Mouse (Mus musculus) testis, adult 2 months (tissue): ENCODE data around the gene Gm39566. TPM values are rescaled to one million over a fixed set of nuclear protein-coding genes. Genes with fewer than 3 reads are reported as not detected.

Experiments used
- H3K27ac ChIP-seq: fragments of 200-500 bp; 2 replicates; pipeline ENCODE4 v1.5.1; 2012; ENCODE audit warnings: low read depth, low read length; ENCODE audit not compliant: control insufficient read depth, insufficient read depth
- H3K27me3 ChIP-seq: fragments of 200-500 bp; 2 replicates; pipeline ENCODE4 v1.6.1; 2012; ENCODE audit warnings: mild to moderate bottlenecking, low read length, moderate library complexity; ENCODE audit not compliant: control insufficient read depth, insufficient read depth
- H3K36me3 ChIP-seq: fragments of 200-500 bp; 2 replicates; pipeline ENCODE4 v1.6.1; 2012; ENCODE audit warnings: mild to moderate bottlenecking, low read length; ENCODE audit not compliant: control insufficient read depth, insufficient read depth
- H3K4me1 ChIP-seq: fragments of 200-500 bp; 2 replicates; pipeline ENCODE4 v1.6.1; 2012; ENCODE audit warnings: low read length; ENCODE audit not compliant: control insufficient read depth, insufficient read depth
- H3K4me3 ChIP-seq: fragments of 200-500 bp; 2 replicates; pipeline ENCODE4 v1.5.1; 2012; ENCODE audit warnings: low read depth, mild to moderate bottlenecking, low read length, moderate library complexity, mixed read lengths; ENCODE audit not compliant: control insufficient read depth
- CTCF ChIP-seq: fragments of 200-500 bp; IDR thresholded peaks from 2 replicates; pipeline ENCODE4 v1.5.1; 2012; ENCODE audit warnings: low read depth, mild to moderate bottlenecking, inconsistent platforms, low read length, moderate library complexity; ENCODE audit not compliant: control insufficient read depth, insufficient read depth, insufficient replicate concordance
- POLR2A ChIP-seq: fragments of 200-500 bp; IDR thresholded peaks from 2 replicates; pipeline ENCODE4 v1.6.1; 2012; ENCODE audit warnings: low read depth, mild to moderate bottlenecking, inconsistent platforms, low read length, moderate library complexity; ENCODE audit not compliant: control insufficient read depth
- polyA plus RNA-seq: library from polyadenylated mRNA; depleted of rRNA; stranded (reverse); fragments of >200 nt; gene quantifications from 2 replicates; pipeline ENCODE4 v1.2.3, GENCODE M21; 2012; rRNA removed

The Gm39566 gene
- polyA plus RNA-seq, 1 experiment, result 193 TPM

GRCm38 (mm10) chr11:69765221-69766125, 49.6 kb downstream of the Gm39566 start, which contains the start of gene Zbtb4:
Gene Zbtb4, plus strand, starts transcription at chr11:69765912.
- TF ChIP-seq POLR2A (no peak), CTCF (no peak)
- H3K4me3 ChIP-seq, result peak within 1 kb of the TSS; percentile 85
- H3K36me3 ChIP-seq, result no peaks in the 10 kb centered on the region
- peak within 1 kb of the TSS; percentile 63 for H3K27ac ChIP-seq
- H3K27me3 ChIP-seq, result no peaks in the 10 kb centered on the region
- H3K4me1 ChIP-seq, result peaks cover 12% of the 10 kb centered on the region

DNA sequence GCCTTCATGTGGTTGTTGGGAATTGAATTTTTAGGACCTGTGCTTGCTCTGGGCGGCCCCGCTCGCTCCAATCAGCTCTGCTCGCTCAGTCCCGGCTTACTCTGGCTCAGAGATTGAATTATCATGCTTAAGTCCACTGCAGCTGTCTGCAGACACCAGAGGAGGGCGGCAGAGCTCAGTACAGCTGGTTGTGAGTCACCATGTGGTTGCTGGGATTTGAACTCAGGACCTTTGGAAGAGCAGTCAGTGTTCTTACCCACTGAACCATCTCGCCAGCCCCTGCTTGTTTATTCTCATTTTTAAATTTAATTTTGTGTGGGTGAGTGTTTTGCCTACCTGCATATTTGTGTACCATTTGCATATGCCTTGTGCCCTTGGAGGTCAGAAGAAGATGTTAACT, 51.5 kb downstream of the Gm39566 start:
- no peak overlapping the region for H3K27ac ChIP-seq
- TF ChIP-seq CTCF (peak; percentile 14; the same call in 1 of the 2 replicates), POLR2A (no peak)
- H3K36me3 ChIP-seq, result no peaks in the 10 kb centered on the region
- no peak overlapping the region; the same call in 1 of the 2 replicates for H3K4me3 ChIP-seq
- H3K4me1 ChIP-seq, result peaks cover 20% of the 10 kb centered on the region
- H3K27me3 ChIP-seq, result no peaks in the 10 kb centered on the region

GRCm38 (mm10) chr11:69761868-69762267, 53.2 kb downstream of the Gm39566 start, which contains the start of gene Slc35g3:
Gene Slc35g3, minus strand, starts transcription at chr11:69761968.
- Histone ChIP-seq H3K36me3 (peaks cover 1% of the 10 kb centered on the region), H3K27ac (no peak within 1 kb of the TSS), H3K4me3 (peak within 1 kb of the TSS; percentile 99), H3K4me1 (peaks cover 17% of the 10 kb centered on the region), H3K27me3 (no peaks in the 10 kb centered on the region)
- TF ChIP-seq CTCF (no peak), POLR2A (no peak)

Other genes with a start within 250 kb of the Gm39566 start
- gene Wrap53, start 235.0 kb downstream of the Gm39566 start, polyA plus RNA-seq, result 9.5 and 9.7 TPM in 2 replicates
- gene Trp53, start 234.9 kb downstream of the Gm39566 start, polyA plus RNA-seq, result 22.1 TPM in 2 replicates
- gene Atp1b2, start 209.4 kb downstream of the Gm39566 start, polyA plus RNA-seq, result 27.9 and 40.5 TPM in 2 replicates
- 11.9 and 16.4 TPM in 2 replicates for gene Shbg, start 197.4 kb downstream of the Gm39566 start, polyA plus RNA-seq
- gene Sat2, start 193.3 kb downstream of the Gm39566 start, polyA plus RNA-seq, result 7.0 and 9.4 TPM in 2 replicates
- 63.3 and 69.1 TPM in 2 replicates for gene Fxr2, start 182.3 kb downstream of the Gm39566 start, polyA plus RNA-seq
- 0.25 and 0.38 TPM in 2 replicates for gene Sox15, start 160.0 kb downstream of the Gm39566 start, polyA plus RNA-seq
- gene Mpdu1, start 152.7 kb downstream of the Gm39566 start, polyA plus RNA-seq, result 41.9 and 42.5 TPM in 2 replicates
- 3.9 and 4.4 TPM in 2 replicates for gene Cd68, start 149.1 kb downstream of the Gm39566 start, polyA plus RNA-seq
- 166 and 210 TPM in 2 replicates for gene Eif4a1, start 142.9 kb downstream of the Gm39566 start, polyA plus RNA-seq
- 54.7 and 67.6 TPM in 2 replicates for gene Senp3, start 133.2 kb downstream of the Gm39566 start, polyA plus RNA-seq
- 4.2 and 5.6 TPM in 2 replicates for gene Tnfsf13, start 129.5 kb downstream of the Gm39566 start, polyA plus RNA-seq
- 2.9 and 3.3 TPM in 2 replicates for gene Tnfsf12, start 119.4 kb downstream of the Gm39566 start, polyA plus RNA-seq
- gene Tnfsfm13, start 119.2 kb downstream of the Gm39566 start, polyA plus RNA-seq, result 1.3 and 1.9 TPM in 2 replicates
- gene Polr2a, start 56.7 kb downstream of the Gm39566 start, polyA plus RNA-seq, result 54.7 and 75.8 TPM in 2 replicates
- gene Slc35g3, start 53.3 kb downstream of the Gm39566 start, polyA plus RNA-seq, result 210 and 236 TPM in 2 replicates
- 5.1 and 6.0 TPM in 2 replicates for gene Zbtb4, start 49.4 kb downstream of the Gm39566 start, polyA plus RNA-seq
- gene Chrnb1, start 19.4 kb downstream of the Gm39566 start, polyA plus RNA-seq, result 0.79 and 1.2 TPM in 2 replicates
- gene Fgf11, start 13.4 kb downstream of the Gm39566 start, polyA plus RNA-seq, result 2.7 and 3.2 TPM in 2 replicates
- gene Tmem102, start 9.7 kb downstream of the Gm39566 start, polyA plus RNA-seq, result 0.52 and 0.79 TPM in 2 replicates
- gene Spem2, start 3.2 kb upstream of the Gm39566 start, polyA plus RNA-seq, result 758 and 858 TPM in 2 replicates
- gene Spem1, start 6.9 kb upstream of the Gm39566 start, polyA plus RNA-seq, result 1,704 and 1,758 TPM in 2 replicates
- 2.4 and 2.7 TPM in 2 replicates for gene Nlgn2, start 22.5 kb upstream of the Gm39566 start, polyA plus RNA-seq
- gene Tmem256, start 23.2 kb upstream of the Gm39566 start, polyA plus RNA-seq, result 21.9 and 22.7 TPM in 2 replicates
- 6.5 and 8.5 TPM in 2 replicates for gene Plscr3, start 31.1 kb upstream of the Gm39566 start, polyA plus RNA-seq
- gene Tnk1, start 43.4 kb upstream of the Gm39566 start, polyA plus RNA-seq, result 1.6 and 1.9 TPM in 2 replicates
- 20.8 and 27.5 TPM in 2 replicates for gene Tmem95, start 62.7 kb upstream of the Gm39566 start, polyA plus RNA-seq
- 0.47 and 0.69 TPM in 2 replicates for gene Kctd11, start 66.1 kb upstream of the Gm39566 start, polyA plus RNA-seq
- gene Acap1, start 80.2 kb upstream of the Gm39566 start, polyA plus RNA-seq, result 4.0 and 4.9 TPM in 2 replicates
- gene 2810408A11Rik, start 85.7 kb upstream of the Gm39566 start, polyA plus RNA-seq, result 124 and 125 TPM in 2 replicates
- 57.7 and 61.1 TPM in 2 replicates for gene Neurl4, start 85.8 kb upstream of the Gm39566 start, polyA plus RNA-seq
- gene Gps2, start 98.6 kb upstream of the Gm39566 start, polyA plus RNA-seq, result 290 and 295 TPM in 2 replicates
- 621 and 702 TPM in 2 replicates for gene Eif5a, start 106.7 kb upstream of the Gm39566 start, polyA plus RNA-seq
- gene Ybx2, start 120.5 kb upstream of the Gm39566 start, polyA plus RNA-seq, result 3,709 and 3,883 TPM in 2 replicates
- 1.9 and 3.6 TPM in 2 replicates for gene Slc2a4, start 132.9 kb upstream of the Gm39566 start, polyA plus RNA-seq
- 3.0 and 4.9 TPM in 2 replicates for gene Cldn7, start 149.5 kb upstream of the Gm39566 start, polyA plus RNA-seq
- gene Ctdnep1, start 165.9 kb upstream of the Gm39566 start, polyA plus RNA-seq, result 120 and 137 TPM in 2 replicates
- 225 and 226 TPM in 2 replicates for gene Elp5, start 167.2 kb upstream of the Gm39566 start, polyA plus RNA-seq
- 659 and 826 TPM in 2 replicates for gene Gabarap, start 175.8 kb upstream of the Gm39566 start, polyA plus RNA-seq
- 19.0 and 21.2 TPM in 2 replicates for gene Phf23, start 180.5 kb upstream of the Gm39566 start, polyA plus RNA-seq
- gene Dvl2, start 185.3 kb upstream of the Gm39566 start, polyA plus RNA-seq, result 15.2 and 16.4 TPM in 2 replicates
- gene Acadvl, start 200.1 kb upstream of the Gm39566 start, polyA plus RNA-seq, result 20.6 and 20.9 TPM in 2 replicates
- gene Dlg4, start 201.6 kb upstream of the Gm39566 start, polyA plus RNA-seq, result 5.6 and 6.5 TPM in 2 replicates
- 1.00 and 1.4 TPM in 2 replicates for gene Asgr1, start 238.8 kb upstream of the Gm39566 start, polyA plus RNA-seq